Mouse (Mus musculus) neutrophil, adult 5-6 weeks (primary cell): Measurements from ENCODE around the gene Spindoc. TPM values are rescaled to one million over a fixed set of nuclear protein-coding genes. Genes with fewer than 3 reads are reported as not detected.
A peak's percentile ranks its signal among the peaks of the same experiment; 100 is the strongest.
"Not testable (repeated sequence)": the region's sequence is repeated elsewhere in the genome, so short reads cannot be mapped to it uniquely, and the experiment has no call there.

Source experiments
- ATAC-seq: fragments of 151-379, 151-347 bp; 2 replicates; pipeline ENCODE4 v1.8.0; 2017; ENCODE audit warnings: mild to moderate bottlenecking, moderate TSS enrichment; ENCODE audit not compliant: insufficient number of reproducible peaks, poor library complexity, low FRiP score, severe bottlenecking; ENCODE audit errors: extremely low read depth
- total RNA-seq: library from RNA; stranded (forward); fragments of 200-1000 nt; gene quantifications from 2 replicates; pipeline ENCODE4 v1.2.3, GENCODE M21; 2017

Gene Spindoc
- total RNA-seq, 1 experiment from 2014 or later, result 8.7 TPM

DNA sequence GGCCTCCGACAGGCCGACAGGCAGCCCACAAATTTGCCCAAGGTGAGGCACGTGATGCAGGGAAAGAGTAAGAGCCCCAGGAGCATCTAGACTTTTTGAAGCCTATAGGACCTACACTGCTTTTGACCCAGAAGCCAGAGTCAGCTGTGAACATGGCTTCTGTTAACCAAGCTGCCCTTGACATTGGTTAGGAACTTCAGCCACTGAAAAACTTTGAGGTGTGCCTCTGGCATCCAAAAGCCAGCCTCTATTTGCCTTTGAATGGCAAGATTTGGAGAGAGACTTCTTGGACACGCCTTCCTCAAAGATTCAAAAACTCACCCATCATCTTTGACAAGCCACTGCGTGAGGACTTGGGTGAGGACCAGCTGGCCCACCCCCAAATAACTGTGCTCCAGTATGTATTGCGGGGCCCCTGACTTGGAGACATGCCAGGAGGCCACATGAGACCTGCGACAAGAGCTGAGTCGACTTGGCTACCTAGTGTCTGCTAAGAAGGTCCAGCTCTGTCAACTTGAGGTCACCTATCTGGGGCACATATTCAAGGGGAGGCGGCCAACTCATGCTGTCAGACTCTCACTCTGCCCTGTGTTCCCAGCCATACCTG, 21.9 kb upstream of the Spindoc start:
- ATAC-seq, result no peak

DNA sequence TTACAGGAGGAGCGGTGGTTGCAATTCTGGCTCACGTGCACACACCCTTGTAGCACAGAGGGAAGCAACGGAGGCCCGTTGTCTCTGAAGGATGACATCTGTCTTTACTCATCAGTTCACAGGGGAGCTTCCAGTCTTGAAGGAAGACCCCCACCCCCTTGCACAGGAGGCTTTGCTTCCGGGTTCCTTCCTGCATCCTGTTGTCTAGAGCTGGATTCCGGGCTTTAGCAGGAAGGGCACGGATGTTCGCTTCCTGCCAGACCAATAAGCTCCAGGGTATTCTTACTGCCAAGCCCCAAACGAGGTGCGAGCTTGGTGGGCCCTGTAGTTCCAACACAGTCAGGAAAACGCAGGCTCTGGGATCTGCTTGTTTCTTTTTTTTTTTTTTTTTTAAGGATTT, 17.8 kb upstream of the Spindoc start:
- no peak for ATAC-seq

DNA sequence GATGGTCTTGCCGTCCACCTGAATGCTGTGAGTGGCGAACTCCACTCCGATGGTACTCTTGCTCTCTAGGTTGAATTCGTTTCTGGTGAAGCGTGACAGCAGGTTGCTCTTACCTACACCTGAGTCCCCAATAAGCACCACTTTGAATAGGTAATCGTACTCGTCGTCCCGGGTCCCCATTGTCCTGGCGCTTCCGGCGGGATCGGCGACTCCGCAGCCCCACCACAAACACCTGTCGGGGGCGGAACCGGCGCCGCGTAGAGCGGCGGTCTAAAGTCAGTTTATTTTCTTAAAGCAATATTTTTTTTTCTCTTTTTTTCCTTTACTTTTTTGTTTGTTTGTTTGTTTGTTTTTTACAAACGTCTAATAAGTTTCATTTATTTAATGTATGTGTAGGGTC, 16.1 kb upstream of the Spindoc start:
- ATAC-seq, result not testable (repeated sequence)

DNA sequence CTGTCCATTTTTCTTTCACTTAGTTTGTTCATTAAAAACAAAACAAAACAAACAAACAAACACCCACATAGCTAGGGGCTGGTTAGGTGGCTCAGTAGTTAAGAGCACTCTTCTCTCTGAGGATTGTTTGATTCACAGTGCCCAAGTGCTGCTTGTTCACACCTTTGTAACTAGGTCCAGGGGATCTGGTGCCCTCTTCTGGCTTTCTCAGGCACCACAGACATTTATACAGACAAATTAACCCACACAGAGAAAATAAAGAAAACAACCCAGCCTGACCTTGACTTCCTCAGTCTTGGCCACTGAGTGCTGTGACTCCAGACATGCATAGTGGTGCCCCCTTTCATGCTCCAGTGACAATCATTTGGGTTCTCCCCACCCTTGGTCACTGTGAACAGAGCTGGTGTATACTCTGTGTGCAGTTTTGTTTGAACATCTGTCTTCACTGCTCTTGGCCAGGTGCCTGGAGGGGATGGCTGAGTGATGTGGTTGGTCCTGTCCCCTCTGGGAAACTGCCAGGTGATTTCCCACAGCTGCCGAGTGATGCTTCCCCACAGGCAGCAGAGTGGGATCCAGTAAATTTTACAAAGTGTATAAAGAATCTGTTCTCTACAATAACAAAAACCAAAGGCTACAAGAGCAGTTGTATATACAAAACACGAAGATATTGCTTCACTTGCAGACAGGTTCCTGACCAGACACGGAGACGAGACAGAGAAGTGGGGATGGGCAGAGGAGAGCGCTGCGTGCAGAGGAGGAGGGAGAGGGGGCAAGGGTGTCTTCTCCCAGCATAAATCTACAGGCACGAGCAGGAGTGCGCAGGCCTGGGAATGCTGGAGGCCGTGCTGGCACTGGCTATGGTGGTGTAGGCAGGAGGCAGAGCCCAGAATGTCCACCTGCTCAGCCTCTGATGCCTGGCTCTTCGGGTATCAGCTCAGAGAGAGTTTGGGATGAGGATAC, 14.4 kb upstream of the Spindoc start:
- not testable (repeated sequence) for ATAC-seq

DNA sequence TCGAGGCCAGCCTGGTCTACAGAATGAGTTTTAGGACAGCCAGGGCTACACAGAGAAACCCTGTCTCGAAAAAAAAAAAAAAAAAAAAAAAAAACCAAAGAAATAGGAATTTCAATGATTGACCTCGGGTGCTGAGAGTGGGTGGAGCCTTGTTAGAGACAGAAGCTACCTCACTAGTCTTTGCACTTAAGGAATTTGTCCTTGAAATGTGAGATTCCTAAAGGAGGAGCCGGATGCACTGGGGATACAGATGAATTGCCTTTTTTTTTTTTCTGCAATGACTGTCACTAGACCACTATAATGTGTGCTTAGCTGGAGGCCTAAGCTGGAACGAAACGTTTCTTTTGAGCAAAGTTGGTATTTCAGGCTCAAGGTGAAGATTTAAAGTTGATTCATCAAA, 5.7 kb upstream of the Spindoc start:
- ATAC-seq, result no peak

DNA sequence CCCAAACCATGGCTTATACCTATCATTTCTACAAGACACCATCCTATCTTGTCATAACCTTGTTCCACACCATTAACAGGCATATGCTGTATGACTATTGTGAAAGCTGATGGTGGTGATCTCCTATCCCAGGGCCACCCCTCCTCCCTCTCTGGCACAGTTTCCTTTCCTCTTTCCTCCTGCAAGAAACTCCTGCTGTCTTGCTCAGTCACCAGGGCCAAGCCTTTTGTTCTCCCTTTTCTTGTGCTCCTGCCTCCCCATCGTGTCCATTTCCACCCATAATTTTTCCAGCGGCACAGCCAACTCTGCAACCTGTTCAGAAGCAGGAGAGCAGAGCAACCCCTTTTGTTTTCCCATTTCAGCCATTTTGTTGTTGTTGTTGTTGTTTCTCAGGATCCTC, 3.2 kb upstream of the Spindoc start:
- ATAC-seq, result no peak

DNA sequence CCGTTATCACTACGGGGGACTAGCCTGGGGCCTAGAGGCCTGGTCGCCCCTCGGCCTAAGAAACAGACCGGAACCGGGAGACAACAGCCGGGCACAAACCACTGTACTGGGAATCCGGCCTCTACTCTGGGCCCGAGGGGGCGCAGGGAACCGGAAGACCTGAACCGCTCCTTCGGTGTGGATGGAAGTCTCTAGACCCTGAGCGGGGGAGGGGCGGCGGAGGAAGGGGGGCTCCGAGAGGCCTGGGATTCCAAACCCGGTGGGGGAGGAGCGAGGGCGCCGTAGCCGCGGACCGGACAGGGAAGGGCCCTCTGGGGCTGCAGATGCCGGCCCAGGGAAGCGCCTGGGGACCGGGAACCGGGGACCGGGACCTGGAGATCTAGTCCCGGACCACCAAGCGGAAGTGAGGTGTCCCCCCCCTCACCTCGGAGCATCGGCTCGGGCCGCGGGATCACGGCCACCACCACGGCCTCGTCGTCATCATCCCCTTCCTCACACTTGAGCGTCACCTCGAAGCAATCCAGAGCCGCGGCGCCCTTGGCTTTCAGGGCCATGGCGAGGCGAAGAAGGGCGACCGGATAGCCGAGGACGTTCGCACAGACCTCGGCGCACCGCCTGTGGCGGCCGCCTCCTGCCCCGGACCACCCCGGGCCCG, 419 bp downstream of the Spindoc start:
- peak; percentile 22; the same call in 1 of the 2 replicates for ATAC-seq

DNA sequence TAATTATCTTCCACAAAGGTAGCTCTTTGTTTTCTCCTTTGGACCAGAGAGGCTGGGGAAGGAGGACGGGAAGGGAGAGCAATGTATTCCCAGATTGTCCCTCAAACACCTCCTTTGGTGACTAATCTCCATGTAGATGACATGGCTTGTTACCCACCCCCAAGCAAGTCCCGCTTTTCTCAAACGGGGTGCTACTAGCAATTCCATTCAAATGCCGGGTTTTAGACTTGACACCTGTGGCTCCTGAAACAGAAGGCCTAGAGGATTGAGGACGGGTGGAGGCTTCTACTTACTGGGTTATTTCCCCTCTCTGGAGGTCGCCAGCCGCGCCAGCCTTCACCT, 917 bp downstream of the Spindoc start:
- ATAC-seq, result no peak

DNA sequence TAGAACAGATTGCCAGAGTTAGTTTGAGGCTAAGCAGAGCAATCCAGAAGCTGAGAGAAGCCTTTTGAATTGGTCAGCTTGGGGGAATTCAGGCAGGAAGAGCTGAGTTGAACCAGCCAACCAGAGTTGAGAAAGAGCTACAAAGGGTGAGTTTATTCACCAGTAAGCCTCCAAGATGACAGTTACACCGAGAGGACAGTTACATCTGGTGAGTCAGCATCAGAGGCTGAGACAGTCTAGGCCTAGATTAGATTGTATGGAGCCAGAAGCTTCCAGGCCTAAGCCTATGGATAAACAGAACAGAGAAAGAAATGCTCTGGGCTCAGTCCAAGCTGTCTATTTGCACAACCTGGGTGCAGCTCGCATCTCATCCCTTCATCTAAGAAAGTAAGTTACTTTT, 5.2 kb downstream of the Spindoc start:
- no peak for ATAC-seq

DNA sequence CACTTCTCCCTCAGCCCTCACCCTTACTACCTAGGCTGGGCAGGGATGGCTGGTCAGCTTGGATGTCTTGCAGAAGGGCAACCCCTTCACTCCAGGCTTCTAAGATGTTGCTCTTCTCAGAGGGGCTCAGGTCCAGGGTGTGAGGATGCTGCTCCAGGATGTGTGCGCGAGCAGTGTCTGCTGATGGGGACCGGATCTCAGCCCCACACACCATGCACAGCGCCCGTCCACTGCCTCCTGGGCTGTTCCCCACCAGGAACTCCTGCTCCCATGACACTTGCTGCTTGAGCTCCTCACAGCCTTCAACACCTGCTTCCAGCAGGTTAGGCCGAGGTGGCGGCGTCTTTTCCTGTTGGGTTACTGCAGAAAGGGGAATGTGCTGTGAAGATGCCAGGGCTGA, 8.3 kb downstream of the Spindoc start:
- no peak for ATAC-seq

DNA sequence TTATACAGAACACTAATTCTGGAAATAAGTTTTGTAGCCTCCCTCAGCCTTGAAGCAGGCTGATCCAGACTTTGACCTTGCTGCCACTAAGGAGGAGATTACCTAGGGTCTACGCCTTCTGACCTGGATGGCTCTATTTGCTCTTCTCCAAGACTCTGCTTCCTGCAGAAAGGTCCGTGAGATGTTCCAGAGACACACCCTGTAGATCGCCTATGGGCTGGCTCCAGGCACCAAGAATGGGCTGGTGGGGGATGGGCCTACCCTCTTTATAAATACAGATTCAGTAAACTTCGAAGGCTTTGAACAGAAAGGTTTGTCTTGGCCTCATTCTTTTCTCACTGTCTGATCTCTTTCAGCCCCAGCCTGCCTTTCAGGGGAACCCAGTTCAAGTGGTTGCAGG, 13.3 kb downstream of the Spindoc start:
- ATAC-seq, result not testable (repeated sequence)

DNA sequence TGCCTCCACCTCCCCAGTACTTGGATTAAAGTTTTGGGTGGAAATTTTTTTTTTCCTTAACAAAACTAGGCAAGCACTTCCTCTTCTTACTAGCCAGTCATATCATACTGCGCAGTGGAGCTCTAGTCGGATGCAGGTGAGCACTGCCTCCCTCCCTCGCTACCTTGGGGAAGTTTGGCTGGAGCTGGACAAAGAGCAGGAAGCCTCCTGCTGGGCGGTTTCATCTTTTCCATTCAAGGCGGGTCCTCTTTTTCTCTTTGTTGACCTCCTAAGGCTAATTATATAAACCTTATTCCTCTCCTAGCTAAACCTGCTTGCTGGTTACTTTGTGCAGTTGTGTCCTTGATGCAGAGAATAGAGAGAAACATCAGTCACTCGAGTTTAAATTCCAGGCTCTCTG, 29.2 kb downstream of the Spindoc start:
- no peak for ATAC-seq

DNA sequence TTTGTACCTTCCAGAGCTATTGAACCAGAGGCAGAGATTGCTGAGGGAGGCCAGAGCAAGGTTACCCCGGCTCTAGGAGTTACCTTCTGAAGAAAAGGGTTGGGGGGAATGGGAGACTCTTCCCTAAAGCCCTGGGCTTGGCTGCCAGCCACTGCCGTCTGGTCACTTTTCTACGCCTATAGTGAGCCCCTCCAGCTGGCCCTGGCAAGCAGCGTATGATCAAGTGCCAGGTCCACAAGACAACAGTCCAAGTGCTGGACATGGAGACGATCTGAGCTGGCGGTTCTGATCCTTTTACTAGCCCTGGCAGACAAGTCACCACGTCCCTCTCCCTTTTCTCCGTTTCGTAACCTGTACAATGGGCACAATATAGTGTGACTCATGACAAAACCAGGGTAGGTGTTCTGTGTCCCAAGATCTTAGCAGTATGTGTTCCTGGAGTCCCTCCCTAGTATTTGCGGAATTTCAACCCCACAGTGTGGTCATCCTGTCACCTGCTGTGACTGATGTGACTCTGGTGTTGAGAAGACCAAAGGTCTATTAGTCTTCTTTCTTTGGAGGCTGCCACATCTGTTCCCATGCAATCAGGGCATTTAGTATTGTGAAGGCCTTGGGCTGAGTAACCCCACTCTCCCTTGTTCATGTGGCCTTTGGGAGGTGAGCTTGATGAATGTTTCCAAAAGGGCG, 29.8 kb downstream of the Spindoc start:
- ATAC-seq, result no peak

DNA sequence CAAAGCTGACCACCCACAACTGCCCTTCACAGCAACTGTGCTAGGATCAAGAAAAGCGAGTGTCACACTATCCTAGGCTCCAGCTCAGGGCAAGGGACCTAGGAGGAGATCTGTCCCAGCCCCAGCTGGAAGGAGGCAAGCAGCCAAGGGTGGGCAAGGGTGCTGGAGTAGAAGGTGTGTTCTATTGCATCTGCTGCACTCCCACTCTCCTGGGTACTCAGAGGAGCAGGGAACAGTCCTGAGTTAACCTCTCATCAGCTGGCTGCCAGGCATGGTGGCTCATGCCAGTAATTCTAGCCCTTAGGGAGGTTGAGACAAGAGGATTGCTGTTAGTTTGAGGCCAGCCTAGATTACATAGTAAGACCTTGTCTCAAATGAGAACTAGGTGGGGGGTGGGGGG, 32.8 kb downstream of the Spindoc start:
- ATAC-seq, result no peak

DNA sequence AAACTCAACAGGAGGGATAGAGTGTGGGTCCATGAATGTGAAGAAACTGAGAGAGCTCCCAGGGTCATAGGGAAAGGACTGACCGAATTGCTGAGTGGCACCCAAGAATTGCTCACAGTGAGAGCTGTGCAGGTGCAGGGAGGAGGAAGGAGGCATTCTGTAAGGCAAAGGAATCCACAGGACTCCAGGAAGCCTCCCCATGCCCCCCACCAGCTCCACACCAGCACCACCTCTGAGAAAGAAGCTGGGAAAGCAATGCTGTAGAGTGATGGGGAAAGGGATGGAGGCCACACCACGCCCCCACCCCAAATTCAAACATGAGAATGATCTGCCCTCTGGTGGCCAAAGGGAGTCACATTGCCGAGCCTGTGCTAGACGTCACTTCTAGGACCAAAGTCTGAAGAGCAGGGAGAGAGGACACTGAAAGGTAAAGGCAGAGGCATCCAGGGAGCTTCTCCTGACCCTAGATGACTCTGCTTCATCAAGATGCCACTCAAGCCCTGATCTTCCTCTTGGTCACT, 37.5 kb downstream of the Spindoc start:
- ATAC-seq, result no peak

DNA sequence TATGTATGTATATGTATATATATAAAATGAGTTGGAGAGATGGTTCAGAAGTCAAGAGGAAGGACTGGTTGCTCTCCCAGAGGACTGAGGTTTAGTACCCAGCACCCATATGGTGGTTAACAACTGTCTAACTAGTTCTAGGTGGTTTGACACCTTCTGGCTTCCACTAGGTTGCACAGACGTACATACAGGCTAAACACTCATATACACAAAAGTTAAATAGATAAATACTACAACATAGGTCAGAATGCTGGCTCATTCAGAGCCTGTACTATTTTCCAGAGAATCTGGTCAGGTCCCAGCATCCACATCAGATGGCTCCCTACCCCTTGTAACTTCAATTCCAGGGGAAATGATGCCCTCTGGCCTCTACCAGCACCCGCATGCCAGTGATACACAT, 40.1 kb downstream of the Spindoc start:
- no peak for ATAC-seq

DNA sequence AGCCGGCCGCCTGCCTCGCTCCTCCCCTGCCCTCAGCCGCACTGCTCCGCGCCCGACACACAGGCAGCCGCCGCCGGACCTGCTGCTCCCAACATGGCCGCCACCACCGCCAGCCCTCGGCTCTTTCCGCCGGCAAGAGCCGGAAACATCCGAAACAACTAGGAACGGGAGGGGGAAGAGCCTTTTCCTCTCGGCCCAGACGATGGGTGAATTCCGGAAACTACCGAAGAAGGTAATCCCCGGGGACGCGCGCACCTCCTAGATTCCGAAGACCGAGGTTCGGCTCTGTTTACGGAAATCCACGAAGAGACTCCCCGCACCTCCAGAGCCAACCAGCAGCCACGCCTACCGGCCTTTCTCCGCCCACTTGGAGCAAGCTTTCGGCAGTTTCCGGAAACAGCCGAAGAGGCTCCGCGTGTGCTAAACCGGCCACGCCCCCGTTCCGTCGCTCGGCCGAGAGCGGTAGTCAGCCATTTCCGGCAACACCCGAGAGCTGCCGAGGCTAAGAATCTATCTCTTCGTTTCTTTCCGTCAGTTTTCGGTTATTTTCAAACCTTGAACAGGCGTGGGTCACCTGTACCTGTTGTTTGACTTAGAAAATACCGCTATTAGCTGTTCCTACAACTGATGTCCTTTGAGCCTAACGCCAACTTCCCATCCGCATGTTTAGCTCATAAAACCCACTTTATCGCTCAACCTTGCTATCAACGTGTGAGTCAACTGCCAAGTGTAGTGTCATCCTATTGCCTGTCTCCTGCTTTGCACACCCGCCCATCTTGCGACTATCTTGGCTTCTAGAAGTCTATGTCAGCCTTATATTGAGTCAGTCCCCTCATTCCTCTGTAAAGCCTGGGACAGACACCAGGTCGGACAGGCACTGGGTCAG, 41.0 kb downstream of the Spindoc start, which contains the start of gene Mark2:
Gene Mark2 (minus strand): TSS at position 349 of the 886 bp plus-strand sequence.
- peak; percentile 86 for ATAC-seq

DNA sequence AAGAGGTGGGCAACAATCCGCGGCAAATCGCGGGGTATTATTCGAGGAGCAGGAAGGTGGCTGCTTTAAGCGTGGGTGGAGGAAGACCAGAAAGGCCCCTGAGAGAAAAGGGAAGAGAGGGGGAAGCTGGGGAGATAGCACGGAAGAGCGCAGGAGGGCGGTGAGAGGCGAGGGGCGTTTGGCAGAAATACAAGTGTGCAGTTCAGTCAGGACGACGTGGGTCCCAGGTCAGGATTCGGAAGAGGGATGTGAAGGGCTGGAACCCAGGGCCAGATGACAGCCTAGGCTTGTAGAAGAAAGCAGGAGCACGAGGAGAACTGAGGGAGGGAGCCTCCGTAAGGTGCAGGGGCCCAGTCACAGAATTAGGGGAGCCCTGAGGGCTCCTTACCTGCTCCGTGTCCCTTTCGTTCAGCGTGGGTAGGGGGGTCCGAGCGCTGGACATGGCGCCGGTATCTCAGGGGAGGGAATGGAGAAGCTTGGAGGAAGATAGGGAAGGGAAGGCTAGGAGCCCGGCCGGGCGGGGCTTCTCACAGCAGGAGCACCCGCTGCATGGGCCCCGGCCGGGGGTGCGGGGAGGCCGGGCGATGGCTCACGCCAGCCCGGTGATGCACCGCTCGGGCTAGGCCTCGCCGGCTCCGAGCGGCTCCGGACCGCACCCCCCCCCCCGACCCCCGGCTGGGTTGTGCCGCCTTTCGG, 41.9 kb downstream of the Spindoc start:
- no peak for ATAC-seq
